Mouse (Mus musculus) mouse trophoblast stem cell (cell line): ENCODE measurements around the gene Hmbs.

Source experiments
- in situ Hi-C, 2 experiments: fragments of 300-500 bp; cut with MseI, MboI; formaldehyde crosslinking; loops; 2 replicates in 1 of 2; 3 replicates in 1 of 2; pipeline ENCODE4 v1.15.1; 2025

The Hmbs gene

GRCm38 (mm10) chr9:44292490-44292889 is 51.5 kb downstream of the Hmbs start:
- in situ Hi-C loops: no loop called here

DNA sequence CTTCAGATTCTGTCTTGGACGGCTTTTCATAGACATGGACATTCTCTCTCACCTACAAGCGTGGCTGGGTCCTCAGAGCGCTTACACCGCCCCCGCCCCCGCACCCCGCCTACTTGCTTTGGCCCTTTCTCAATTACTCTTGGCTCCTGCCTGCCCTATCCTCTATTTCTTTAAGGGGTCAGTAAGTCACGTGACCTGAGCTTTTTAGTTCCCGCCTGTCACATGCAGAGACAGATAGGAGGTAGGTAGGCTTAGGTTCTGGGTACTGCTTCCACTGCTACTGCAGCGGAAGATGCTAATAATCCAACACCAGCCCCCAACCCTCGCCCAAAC is 55.1 kb downstream of the Hmbs start:
- in situ Hi-C loops: no loop called here

DNA sequence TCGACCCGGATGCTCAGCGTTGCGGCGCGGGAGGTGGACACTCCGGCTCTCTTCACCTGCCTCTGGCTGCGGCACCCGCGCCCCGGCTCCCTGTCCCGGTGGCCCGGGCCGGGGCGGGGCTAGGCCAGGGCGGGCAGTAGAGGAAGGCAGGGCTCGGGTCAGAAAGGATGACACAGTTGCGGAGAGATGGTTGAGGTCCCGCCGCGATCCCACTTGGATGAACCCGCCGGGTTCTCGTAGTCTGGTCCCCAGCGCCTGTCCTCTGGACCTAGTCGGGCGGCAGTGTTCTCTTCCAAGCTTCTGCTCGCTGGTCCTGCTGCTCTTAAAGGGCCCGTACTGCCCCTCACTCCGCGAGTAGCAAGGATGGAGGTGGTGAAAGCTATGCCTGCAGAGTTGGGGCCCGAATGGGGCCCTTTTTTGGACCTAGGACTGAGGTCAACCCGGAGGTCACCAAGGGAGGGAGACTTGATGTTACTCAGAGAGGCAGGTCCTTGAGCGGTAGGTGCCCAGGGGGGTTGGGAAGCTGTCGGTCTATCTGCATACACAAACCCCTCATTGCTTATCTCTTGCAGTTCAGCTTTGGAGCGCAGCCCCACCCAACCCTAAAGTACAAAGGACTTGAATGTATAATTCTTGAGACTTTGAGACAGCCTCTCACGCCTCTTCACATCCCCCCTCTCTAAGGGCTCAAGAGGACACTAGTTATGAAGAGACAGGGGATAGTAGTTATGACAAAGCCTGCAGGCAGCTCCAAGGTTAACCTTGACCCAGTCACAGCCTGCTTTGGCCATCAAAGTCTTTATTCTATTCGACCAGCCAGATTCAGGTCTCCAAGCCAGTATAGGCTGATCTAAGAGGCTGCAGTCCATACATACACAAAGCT is 55.7 kb downstream of the Hmbs start, which contains the start of gene Abcg4:
Abcg4 (minus strand) TSS at position 540 of the 883 bp plus-strand sequence.
- in situ Hi-C loops: no loop called here

DNA sequence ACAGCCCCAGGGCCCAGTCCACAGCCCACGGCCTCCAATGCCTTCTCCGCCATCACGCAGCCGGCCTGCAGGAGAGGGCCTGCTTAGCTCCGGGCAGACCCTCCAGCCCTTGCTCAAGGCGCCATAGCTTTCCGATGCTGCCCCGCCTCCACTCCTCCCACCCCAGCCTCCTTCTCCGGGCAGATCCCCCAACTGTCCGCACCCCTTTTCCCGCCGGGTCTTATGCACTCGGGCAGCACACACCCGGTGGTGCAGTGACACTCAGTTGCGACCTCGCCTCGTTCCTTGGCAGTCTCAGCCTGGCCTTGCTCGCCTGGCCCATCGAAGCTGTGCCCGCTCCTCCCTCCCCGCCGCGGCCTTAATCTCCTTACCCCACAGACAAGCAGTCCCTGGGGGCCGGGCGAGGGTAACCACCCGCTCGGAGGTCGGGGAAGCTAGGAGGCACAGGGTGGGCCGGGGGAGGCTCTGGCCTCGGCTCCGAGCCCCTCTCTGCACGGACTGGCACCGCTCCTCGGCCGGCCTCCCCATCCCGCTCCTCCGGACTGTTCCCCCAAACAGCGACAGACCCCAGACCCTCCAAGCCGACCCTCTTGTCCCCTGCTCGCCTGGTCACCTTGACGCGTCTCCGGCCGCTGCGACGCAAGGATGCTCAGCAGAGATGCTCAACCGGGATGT is 56.5 kb downstream of the Hmbs start:
- in situ Hi-C loops: no loop called here

GRCm38 (mm10) chr9:44287003-44287400 is 57.0 kb downstream of the Hmbs start:
- in situ Hi-C loops: no loop called here
